Mouse (Mus musculus) cerebellum, postnatal 25 days (tissue): ENCODE results near the gene Rnf144b.

ENCODE experiments used
- DNase-seq, 2 experiments: peaks; one replicate each; pipeline ENCODE4 v3.0.0; 2021; ENCODE audit warnings: mixed read lengths in 2 of 2

The Rnf144b gene

DNA sequence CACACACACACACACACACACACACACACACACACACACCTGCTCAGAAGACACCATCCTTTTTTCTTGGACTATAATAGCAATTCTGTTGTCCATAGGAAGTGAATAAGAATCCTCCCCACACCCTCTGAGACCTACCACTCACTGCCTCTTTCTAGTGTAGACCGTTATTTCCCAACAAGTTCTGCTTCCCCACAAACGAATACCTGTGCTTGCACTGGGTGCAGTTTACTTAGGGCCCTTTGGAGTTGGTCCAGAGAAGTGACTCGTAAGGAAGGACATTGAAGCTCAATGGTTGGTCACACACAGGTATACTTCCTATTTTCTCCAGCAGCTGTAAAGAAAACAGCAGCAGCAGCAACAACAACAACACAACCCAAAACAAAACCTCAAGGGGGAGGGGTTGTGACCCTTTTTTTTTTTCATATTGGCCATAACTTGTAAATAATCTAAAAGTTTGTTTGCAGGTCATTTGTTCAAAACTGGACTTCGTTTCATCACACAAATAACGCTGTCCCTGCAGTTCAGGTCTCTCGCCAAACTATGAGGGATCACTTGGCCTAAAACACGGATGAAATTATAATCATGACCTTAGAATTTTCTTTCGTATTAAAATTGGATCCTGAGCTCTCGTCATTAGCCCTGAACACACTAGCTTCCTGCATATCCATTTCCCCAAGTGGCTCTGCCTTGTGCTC lies 60.7 kb downstream of the Rnf144b start:
- DNase-seq = no peak

- no peak for DNase-seq
These were observed 61.3 kb downstream of the Rnf144b start for GRCm38 (mm10) chr13:47183771-47184170.

GRCm38 (mm10) chr13:47187836-47188235 lies 65.4 kb downstream of the Rnf144b start:
- no peak for DNase-seq

DNA sequence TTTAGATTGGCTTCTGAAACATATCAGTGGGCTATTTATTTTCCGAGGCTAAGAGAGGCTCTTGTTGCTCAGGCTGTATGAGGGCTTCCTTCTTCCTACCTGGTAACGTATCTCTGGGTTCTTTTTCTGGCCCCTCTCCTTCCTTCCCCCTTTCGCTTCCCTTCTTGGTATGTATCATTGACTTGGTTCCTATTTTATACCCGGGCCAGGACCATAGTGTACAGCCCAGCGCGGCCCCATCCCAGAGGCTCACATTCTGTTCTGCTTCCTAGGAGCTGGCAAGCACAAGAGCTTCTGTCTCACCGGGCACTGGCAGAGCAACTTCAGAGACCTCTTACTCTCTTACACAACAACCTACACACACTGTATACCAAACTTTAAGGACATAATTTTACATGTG lies 67.5 kb downstream of the Rnf144b start:
- no peak for DNase-seq

DNA sequence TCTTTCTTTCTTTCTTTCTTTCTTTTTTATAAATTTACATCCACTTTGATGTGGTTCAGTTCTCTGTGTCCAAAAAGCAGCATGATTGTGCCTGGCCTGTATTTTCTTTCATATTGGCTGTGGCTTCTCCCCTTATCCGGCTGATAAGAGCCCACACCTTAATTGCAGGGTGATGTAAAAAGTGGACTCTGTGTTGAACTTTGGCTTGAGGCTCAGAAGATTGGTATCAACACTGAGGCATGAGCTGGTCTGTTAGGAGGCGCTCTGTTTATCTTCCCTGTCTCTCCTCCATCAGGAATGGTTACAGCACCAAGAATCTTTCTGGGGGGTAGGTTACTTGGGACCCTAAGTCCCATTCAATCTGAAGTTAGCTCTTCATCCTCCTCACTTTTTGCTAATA lies 69.7 kb downstream of the Rnf144b start:
- DNase-seq = no peak

DNA sequence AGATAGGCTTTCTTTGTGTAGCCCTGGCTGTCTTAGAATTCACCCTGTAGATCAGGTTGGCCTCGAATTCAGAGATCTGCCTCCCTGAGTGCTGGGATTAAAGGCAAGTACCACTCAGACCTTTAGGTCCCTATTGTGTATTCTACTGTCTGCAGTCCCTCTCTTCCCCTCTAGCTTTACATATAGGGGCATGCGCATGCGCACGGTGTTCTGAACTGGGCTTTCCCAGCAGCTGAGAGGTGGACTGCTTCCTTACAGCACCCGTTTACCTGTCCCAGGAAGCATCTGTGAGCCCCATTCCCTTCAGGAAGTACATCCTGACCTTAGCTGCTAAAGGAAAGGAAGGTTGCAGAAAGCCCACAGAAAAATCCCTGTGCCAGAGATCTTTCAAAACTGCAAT lies 70.3 kb downstream of the Rnf144b start:
- no peak for DNase-seq

DNA sequence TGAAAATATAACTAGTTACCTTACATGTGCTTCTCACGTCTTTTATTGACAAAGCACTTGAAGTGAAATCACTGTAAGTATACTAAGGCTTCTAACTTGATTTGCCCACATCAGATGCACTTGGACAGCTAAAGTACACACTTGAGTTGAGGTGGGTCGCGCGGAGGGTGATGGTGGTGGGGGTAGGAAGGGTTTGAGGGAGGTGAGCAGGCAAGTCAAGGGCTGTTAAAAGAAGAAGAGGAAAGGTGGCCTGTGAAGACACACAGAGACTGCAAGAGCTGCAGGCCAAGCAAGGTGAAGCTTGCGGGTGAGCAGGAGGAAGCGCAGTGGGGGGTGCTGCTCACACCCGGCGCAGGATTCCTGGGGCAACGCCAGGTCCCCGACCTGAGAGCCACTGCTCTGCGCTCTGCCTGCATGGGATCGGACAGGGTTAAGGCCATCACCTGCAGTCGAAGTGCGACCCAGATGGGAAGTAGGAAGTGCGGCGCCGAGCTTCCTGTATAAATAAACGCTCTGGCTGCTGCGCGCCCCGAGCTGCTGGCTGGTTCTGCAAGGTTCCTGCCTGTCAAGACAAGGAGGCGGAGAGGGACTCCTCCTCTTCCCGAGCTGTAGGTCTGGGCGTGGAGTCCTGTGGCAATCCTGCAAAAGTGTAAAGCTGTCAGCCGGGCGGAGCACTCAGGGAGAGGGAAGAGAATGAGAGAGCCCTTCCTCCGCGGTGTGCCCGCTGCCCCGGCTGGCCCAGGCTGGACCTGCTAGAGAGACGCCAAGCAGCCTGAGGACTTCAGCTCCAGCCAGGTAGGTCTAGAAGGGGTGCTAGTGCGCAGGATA lies 71.1 kb downstream of the Rnf144b start:
- DNase-seq = peak; percentile 84 to 85

- DNase-seq = peak; percentile 35 to 45
These were observed 72.2 kb downstream of the Rnf144b start for GRCm38 (mm10) chr13:47194695-47195094.

- no peak for DNase-seq
These were observed 73.0 kb downstream of the Rnf144b start for GRCm38 (mm10) chr13:47195491-47195890.

DNA sequence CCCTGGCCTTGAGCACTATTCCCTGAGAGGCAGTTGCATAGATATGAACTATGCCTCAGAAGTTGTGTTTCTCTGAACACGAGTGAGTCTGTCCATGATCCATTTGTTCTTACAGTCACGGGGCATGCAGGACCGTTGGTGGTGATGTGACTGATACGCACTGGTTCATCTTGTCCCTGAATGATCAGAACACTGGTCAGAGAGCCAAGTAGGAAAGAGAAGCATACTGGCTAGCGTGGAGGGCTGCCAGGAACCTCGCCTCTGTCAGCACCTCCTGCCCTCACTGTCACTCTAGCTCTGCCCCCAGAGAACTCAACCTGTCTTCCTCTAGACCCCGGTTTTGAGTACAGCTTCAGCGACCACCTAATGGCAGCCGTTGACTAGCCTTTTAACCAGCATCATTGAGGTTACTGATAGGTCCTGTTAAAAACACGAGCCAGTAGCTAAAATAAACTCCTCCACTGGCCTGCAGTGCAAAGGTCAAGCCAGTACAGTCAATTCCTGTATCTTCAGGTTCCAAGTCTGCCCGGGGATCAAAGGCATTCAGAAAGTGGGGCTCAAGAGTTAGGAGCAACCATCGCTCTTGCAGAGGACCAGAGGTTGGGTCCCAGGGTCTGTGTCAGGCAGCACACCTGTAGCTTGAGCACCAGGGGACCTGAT lies 77.7 kb downstream of the Rnf144b start:
- DNase-seq = peak in 1 of 2 experiments; percentile 39

- DNase-seq = peak in 1 of 2 experiments; percentile 42
These were observed 79.6 kb downstream of the Rnf144b start for GRCm38 (mm10) chr13:47201962-47202624.

GRCm38 (mm10) chr13:47210496-47210895 lies 88.0 kb downstream of the Rnf144b start:
- no peak for DNase-seq

GRCm38 (mm10) chr13:47210992-47211391 lies 88.5 kb downstream of the Rnf144b start:
- no peak for DNase-seq

DNA sequence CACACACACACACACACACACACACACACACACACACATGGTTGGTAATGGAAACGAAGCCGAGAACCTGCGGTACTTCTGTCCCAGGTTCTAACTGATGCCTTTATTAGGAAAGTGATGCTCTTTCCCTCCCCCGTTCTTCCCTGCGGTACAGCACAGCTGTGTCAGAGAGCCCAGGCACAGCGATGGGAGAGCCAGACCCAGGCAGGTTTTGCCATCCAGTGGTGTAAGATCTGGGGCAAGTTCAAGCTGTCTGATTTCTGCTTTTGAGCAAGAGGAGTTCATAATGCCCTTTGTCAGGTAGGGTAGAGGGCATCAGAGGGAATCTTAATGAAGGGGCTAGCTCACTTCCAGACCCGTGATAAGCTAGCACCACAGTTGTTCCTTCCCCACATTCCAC lies 89.1 kb downstream of the Rnf144b start:
- DNase-seq = no peak

- DNase-seq = no peak
These were observed 91.4 kb downstream of the Rnf144b start for GRCm38 (mm10) chr13:47213817-47214216.

DNA sequence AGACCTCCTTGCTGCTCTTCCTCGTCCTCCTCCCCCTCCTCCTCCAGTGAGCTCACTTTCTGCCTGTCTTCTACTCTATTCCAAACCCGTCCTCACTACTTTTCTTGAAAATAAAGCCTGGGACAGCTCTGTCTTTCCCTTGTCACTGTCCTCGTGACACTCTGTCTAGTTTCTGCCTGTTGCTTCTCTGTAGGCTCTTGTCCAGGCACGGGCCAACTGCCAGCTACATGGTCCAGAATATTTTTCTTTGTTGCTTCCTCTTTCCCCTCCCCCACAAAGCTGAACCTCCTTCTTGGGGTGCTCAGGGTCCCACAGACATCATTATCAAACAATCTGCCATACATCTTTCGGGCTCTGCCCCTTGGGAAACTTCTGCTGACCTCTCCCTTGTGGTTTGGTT lies 92.4 kb downstream of the Rnf144b start:
- DNase-seq = no peak

GRCm38 (mm10) chr13:47215815-47216585 lies 93.5 kb downstream of the Rnf144b start:
- no peak for DNase-seq

DNA sequence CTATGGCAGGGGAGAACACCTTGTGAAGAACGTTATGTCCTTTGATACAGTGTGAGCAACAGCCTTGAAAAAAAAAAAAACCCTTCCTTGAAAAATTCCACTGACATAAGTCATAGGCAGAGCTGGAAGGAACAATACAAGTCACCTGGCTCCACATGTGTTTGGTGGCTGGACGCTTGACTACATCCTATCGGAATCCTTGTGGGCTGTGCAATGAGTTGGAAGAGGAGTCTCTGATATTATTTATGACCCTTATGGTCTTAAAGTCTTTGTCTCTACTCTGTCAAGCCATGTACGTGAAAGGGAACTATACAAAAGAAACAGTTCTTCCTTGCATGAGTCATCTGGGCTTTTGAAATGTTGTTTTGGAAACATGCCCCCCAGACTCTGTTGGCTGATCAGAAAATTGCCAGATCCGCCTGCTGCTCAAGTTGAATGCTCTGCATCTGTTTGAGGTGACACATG lies 94.7 kb downstream of the Rnf144b start:
- no peak for DNase-seq

DNA sequence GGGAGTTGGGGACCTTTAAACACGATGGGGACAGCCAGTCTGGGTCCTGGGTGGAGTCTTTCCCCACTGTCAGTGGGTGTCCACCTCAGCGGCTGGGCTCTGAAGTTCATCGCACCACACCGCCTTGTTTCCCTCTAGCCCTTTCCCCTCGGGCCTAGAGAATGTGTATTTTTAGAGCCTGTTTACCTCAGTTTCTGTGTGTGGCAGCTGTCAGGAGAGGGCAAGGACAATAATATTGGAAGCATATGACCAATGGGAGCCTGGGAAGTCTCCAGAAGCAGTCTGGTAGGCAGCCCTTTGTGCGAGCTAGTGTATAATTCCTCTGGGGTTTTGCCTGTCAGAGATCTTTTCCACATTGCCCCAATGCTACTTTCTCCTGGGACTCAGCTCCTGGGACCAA lies 95.9 kb downstream of the Rnf144b start:
- DNase-seq = no peak

- no peak for DNase-seq
These were observed 98.0 kb downstream of the Rnf144b start for GRCm38 (mm10) chr13:47220426-47220825.

DNA sequence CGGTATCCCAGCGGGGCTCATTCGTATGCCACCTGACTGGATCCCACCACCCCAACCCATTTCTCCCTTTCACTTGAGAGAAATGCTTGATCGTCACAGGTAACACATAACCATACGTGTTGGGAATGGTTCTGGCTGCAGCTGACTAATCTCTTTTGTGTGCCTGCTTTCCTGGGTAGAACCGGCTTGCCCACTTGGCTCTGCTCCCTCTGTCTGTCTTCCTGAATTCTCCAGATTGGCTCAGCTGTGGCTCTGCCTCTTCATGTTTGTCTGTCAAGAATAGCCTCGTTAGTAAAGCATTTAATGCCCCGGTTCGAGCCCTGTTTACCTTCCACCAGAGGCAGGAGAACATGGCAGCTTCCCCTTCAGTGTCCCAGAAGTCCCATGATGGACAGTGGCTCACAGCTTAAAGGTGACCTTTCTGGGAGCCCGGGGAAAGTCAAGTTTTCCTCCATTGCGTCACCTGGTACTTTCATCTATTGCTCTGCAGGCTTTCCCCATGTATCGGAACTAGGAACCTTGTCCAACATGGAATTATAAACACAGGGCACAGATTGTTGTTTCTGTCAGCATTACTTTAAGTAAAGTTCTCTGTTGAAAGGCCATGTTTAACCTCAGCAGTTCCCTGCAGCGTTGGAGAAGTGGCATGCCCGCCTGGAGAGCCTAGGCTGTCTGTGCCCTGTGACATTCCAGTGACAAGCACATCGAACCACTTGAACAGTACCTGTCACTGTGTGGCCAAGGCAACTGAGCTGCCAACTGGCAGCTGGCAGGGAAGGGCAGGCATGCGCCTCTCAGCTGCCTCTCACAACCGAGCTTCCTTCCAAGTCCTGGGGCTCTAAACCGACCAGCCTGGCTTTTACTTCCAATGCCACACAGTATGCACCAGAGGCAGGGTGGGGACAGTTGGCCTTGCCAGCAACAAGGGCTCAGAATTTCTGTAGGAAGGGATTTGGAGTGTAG lies 101.4 kb downstream of the Rnf144b start:
- DNase-seq = peak; percentile 54 to 68
